Mouse (Mus musculus) lung, adult 2 months (tissue): Measurements from ENCODE around the gene Sbno1.

Experiments
- CTCF ChIP-seq: fragments of 200-500 bp; IDR thresholded peaks from 2 replicates; pipeline ENCODE4 v1.5.1; 2011; ENCODE audit warnings: mild to moderate bottlenecking, low read length, control low read depth; ENCODE audit not compliant: insufficient read depth
- POLR2A ChIP-seq: fragments of 200-500 bp; IDR thresholded peaks from 2 replicates; pipeline ENCODE4 v1.6.1; 2011; ENCODE audit warnings: low read depth, mild to moderate bottlenecking, control low read depth, low read length, borderline replicate concordance; ENCODE audit errors: extremely low read depth

- TF ChIP-seq POLR2A, result no peak
- no peak for TF ChIP-seq CTCF
These were observed 76.6 kb downstream of the Sbno1 start for GRCm38 (mm10) chr5:124349196-124349595.
